Comparison of ENCODE assay signal across 23 mouse cellular contexts in the genomic region with DNA sequence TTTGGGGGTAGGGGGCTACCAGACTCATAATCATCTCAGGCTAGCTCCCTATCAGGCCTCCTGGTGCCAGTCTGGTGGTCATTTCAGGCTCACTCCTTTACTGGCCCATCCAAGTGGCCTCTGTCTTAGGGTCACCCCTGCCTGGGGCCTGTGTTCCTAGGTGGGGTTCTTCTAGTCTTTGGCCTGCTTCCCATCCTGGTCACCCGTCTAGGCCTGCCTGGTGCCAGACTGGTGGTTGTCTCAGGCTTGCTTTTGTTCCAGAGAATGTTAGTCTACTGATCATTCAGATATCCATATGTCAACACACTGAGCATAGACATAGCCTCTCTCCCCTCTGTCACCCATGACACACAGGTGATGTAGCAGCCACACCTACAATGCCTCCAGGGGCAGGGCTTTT. TPM values are rescaled to one million over a fixed set of nuclear protein-coding genes. Genes with fewer than 3 reads are reported as not detected.
A peak's percentile ranks its signal among the peaks of the same experiment; 100 is the strongest.
DNase-seq lines count a peak whose midpoint lies in the region; ATAC-seq and TF ChIP-seq lines count a peak whose summit lies in the region.
"Had no signal": no experiment of that assay in that cellular context is flagged by ENCODE, and none has a peak within 500 bp of the region (broad histone marks: within the 10 kb centered on the region; RNA-seq: fewer than 3 reads in every experiment).

No protein-coding gene starts in this region.

- H3K27ac ChIP-seq in forebrain, postnatal 0 days (ENCODE audit: low read depth, low read length) = no peak overlapping the region
- H3K27ac ChIP-seq: embryonic facial prominence, embryonic 10.5 days; embryonic facial prominence, embryonic 12.5 days; forebrain, embryonic 13.5 days; forebrain, embryonic 15.5 days had no signal

- intact Hi-C loops in heart, postnatal 25 days (cut with DNase I) = loop anchor here (5.0 to 10.0 kb wide), 2 partner anchors 355 to 432 kb away; no protein-coding TSS in a partner anchor

- 48% methylated on average over 1 of the region's 1 CpGs for WGBS in forebrain, postnatal 0 days

- no peak for TF ChIP-seq CTCF in forebrain, postnatal 0 days (IDR thresholded peaks at IDR 0.05; ENCODE audit: low read depth)

- H3K4me1 ChIP-seq in forebrain, postnatal 0 days (ENCODE audit: insufficient read depth) = no peaks in the 10 kb centered on the region
- H3K4me1 ChIP-seq: embryonic facial prominence, embryonic 12.5 days; forebrain, embryonic 13.5 days; forebrain, embryonic 15.5 days had no signal

- peak; percentile 64 for DNase-seq in heart, adult 11 months
- DNase-seq in heart, postnatal 25 days (ENCODE audit: low spot score) = no peak
- DNase-seq in urinary bladder, postnatal 36 days (ENCODE audit: low spot score in 2 of 2) = peak; percentile 49 to 71
- DNase-seq in urinary bladder, adult 2 months (ENCODE audit: low spot score) = no peak
- DNase-seq in forebrain, postnatal 0 days = no peak
- DNase-seq: adrenal gland, adult 8-10 months; adrenal gland, postnatal 14 days; adrenal gland, postnatal 36 days; B cell, adult 2 months; cerebellum, adult 11-12 months; cerebellum, adult 2 months; cerebellum, adult 9-10 months; cerebellum, postnatal 10 days; cerebellum, postnatal 25 days had no signal

- no peaks in the 10 kb centered on the region for H3K9me3 ChIP-seq in forebrain, postnatal 0 days (ENCODE audit: low read length)
- H3K9me3 ChIP-seq: embryonic facial prominence, embryonic 10.5 days; embryonic facial prominence, embryonic 12.5 days; forebrain, embryonic 13.5 days; forebrain, embryonic 15.5 days; G1E had no signal

- no peak overlapping the region for H3K4me3 ChIP-seq in forebrain, postnatal 0 days (ENCODE audit: low read depth, low read length)
- H3K4me3 ChIP-seq: embryonic facial prominence, embryonic 10.5 days; embryonic facial prominence, embryonic 12.5 days; forebrain, embryonic 13.5 days; forebrain, embryonic 15.5 days had no signal

- no peaks in the 10 kb centered on the region for H3K36me3 ChIP-seq in forebrain, postnatal 0 days (ENCODE audit: insufficient read depth)
- H3K36me3 ChIP-seq: embryonic facial prominence, embryonic 10.5 days; embryonic facial prominence, embryonic 12.5 days; forebrain, embryonic 15.5 days; G1E had no signal

- H3K4me2 ChIP-seq in forebrain, postnatal 0 days (ENCODE audit: low read depth) = no peak overlapping the region
- H3K4me2 ChIP-seq: embryonic facial prominence, embryonic 12.5 days; forebrain, embryonic 13.5 days; forebrain, embryonic 15.5 days had no signal

- H3K9ac ChIP-seq in forebrain, postnatal 0 days = no peak overlapping the region
- H3K9ac ChIP-seq: embryonic facial prominence, embryonic 12.5 days; forebrain, embryonic 13.5 days; forebrain, embryonic 15.5 days had no signal

- H3K27me3 ChIP-seq in forebrain, postnatal 0 days (ENCODE audit: insufficient read depth, low read length) = no peaks in the 10 kb centered on the region
- H3K27me3 ChIP-seq: CH12.LX; embryonic facial prominence, embryonic 12.5 days; forebrain, embryonic 13.5 days; forebrain, embryonic 15.5 days; Patski had no signal

- no peak for ATAC-seq in forebrain, postnatal 0 days
- ATAC-seq: activated CD4-positive, CD25-positive, alpha-beta regulatory T cell, adult 4 months; CD4-positive, CD25-positive, alpha-beta regulatory T cell, adult 4 months; forebrain, embryonic 13.5 days; forebrain, embryonic 15.5 days; Patski had no signal

RNA-seq across cellular contexts. Expression of a gene that starts 26.7 kb away (rescaled TPM):
- total RNA-seq in heart, postnatal 25 days (2021) = 100 to 1,000 TPM; 173 to 198 TPM
- polyA plus RNA-seq in urinary bladder, adult 2 months (2012; rRNA removed) = 34.3 and 42.2 TPM in 2 replicates
- total RNA-seq in forebrain, postnatal 0 days (2014; rRNA removed) = 48.8 and 74.0 TPM in 2 replicates
- 74.7 and 87.9 TPM in 2 replicates for polyA plus RNA-seq in forebrain, postnatal 0 days (2015; fragmentation: Nextera tagmentation; extraction: Ambion mirVana)

RNA-seq across cellular contexts. Expression of a gene that starts 56.8 kb away (rescaled TPM):
- total RNA-seq in heart, postnatal 25 days (2021) = under 1 TPM; 0.28 to 0.36 TPM
- polyA plus RNA-seq in urinary bladder, adult 2 months (2012; rRNA removed) = 3.6 and 4.4 TPM in 2 replicates
- 1.3 and 3.6 TPM in 2 replicates for total RNA-seq in forebrain, postnatal 0 days (2014; rRNA removed)
- polyA plus RNA-seq in forebrain, postnatal 0 days (2015; fragmentation: Nextera tagmentation; extraction: Ambion mirVana) = 1.8 and 2.3 TPM in 2 replicates
- total RNA-seq: CH12.LX had no signal
- polyA plus RNA-seq: G1E had no signal

Comparison
In these comparisons a context has a peak if more than half of its experiments do, and no peak if none do; other contexts are left out.
1. DNase-seq: peak in heart, adult 11 months (single experiment) and urinary bladder, postnatal 36 days (2 of 2); none in heart, postnatal 25 days (single experiment), urinary bladder, adult 2 months (single experiment) and forebrain, postnatal 0 days (single experiment).